Mouse (Mus musculus) left cerebral cortex, postnatal 4 days (tissue): ENCODE measurements around the gene Rtn4rl2. TPM values are rescaled to one million over a fixed set of nuclear protein-coding genes. Genes with fewer than 3 reads are reported as not detected.
A peak's percentile ranks its signal among the peaks of the same experiment; 100 is the strongest.
"Not testable (repeated sequence)": the region's sequence is repeated elsewhere in the genome, so short reads cannot be mapped to it uniquely, and the experiment has no call there.

Source experiments
- DNase-seq: peaks from one replicate; pipeline ENCODE4 v3.0.0-alpha.2; 2022
- intact Hi-C: fragments of 180-260 bp; cut with DNase I; formaldehyde crosslinking; loops from one replicate; pipeline ENCODE4 v1.15.1; 2025
- total RNA-seq, 2 experiments: library from RNA; stranded (reverse); gene quantifications; 2 replicates each; pipeline ENCODE4 v1.2.3; 2021

The Rtn4rl2 gene
- 10 to 100 TPM; 59.4 to 61.6 TPM for total RNA-seq

DNA sequence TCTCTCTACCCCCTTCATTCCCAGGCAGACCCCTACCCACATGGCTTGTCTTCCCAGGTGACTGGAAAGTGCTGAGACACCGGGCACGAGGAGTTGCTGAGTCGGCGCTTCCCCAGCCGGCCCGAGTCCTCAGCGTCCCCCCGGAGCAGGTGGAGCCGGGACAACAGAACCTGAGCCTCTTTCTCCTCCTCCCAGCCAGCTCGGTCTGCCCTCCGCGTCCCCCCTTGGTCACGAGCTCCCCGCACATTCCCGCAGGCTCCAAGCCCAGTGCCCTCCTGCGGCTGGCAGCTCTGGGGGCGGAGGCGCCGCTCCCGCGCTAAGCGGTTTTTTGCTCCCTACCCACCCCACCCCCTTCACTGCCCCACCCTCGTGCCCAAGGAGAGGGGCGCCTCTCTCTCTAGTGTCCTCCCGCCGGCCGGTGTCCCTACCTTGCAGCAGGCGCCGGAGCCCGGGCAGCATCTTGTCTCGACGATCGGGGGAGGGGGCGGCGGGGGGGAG is at the start of gene Rtn4rl2:
Gene Rtn4rl2, minus strand, starts transcription at position 477 of the 498 bp plus-strand sequence.
- peak; percentile 32 for DNase-seq
- intact Hi-C loops: loop anchor here (5.0 kb wide), 1 partner anchor 54 kb away; no protein-coding TSS in a partner anchor

GRCm38 (mm10) chr2:84935065-84935464 is 48.6 kb upstream of the Rtn4rl2 start:
- DNase-seq: no peak
- intact Hi-C loops: no loop called here

- intact Hi-C loops: no loop called here
- no peak for DNase-seq
These were observed 48.1 kb upstream of the Rtn4rl2 start for GRCm38 (mm10) chr2:84934649-84935007.

GRCm38 (mm10) chr2:84933992-84934648 is 47.6 kb upstream of the Rtn4rl2 start:
- intact Hi-C loops: no loop called here
- no peak for DNase-seq

- no peak for DNase-seq
- intact Hi-C loops: no loop called here
These were observed 43.7 kb upstream of the Rtn4rl2 start for GRCm38 (mm10) chr2:84930186-84930585.

DNA sequence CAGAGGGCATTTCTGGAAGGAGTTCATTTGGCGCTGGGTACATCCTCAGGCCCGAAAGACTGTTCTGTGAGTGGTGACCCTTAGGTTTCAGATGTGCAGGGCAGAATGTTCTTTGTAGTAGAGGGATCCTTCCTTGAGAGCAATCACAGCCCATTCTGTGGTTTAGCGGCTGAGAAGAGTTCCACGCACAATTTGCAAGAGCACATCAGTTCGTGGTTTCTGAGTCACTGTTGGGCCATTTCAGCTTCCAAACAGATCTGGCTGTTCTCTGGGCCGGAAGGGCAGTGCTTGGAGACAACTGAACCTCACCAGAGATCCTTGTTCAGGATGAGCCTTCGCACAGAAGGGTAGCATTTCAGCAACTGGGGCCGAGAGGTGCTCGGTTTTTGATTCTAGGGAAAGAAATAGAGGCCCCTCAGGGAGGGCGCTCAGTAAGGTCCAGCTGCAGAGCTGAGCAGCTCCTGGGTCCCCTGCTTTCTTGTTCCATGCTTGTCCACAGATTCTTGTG is 33.1 kb upstream of the Rtn4rl2 start:
- no peak for DNase-seq

DNA sequence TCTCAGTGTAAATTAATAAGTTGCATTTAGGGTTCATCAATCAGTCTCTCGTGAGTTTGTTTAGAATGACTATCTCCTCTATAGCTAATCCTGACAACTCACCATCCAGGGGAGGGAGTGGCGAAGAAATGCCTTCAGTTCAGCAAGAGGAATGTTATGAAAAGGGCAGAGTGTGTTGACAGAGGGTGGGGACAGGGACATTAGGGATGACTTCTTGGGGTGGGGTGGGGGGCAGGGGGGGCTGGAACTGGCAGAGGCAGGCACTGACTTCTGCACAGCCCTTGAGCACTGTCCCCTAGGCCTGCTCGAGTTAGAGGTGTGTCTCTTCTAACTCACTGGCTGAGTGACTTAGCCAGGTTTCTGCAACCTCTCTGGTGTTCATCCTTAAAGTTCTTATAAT is 31.7 kb upstream of the Rtn4rl2 start:
- DNase-seq: no peak
- intact Hi-C loops: no loop called here

More for the DNA sequence above, 33.1 kb upstream of the Rtn4rl2 start:
- intact Hi-C loops: no loop called here

DNA sequence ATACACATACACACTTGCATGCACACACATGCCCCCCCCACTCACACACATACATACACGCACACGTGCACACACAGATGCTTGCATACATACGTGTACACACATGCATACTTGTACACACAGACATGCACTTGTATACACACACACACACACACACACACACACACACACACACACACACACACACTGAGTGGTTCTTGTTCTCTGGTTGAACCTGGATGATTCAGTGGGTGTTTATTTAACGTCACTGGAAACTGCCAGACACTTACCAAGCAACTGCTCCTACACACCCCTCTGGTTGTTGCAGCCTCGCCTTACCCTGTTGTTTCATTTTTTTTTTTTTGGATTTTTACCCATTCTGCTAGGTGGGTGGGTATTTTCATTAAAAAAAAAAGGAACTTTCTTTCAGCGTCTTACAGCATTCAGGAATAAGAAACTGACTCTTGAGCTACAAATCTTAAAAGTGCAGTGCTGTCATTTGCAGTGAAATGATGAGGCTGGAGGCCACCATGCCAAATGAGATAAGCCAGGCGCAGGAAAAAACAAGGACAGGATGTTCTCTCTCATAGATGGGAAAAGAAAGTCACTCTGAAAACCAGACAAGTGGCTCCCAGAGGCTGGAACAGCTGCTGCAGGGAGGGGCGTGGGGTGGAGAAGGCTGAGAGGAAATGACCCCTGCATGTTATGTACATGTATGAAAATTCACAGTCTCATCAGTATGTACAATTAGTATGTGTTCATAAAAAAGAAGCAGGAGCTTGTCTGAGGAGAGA is 30.2 kb upstream of the Rtn4rl2 start:
- intact Hi-C loops: no loop called here
- DNase-seq: no peak

DNA sequence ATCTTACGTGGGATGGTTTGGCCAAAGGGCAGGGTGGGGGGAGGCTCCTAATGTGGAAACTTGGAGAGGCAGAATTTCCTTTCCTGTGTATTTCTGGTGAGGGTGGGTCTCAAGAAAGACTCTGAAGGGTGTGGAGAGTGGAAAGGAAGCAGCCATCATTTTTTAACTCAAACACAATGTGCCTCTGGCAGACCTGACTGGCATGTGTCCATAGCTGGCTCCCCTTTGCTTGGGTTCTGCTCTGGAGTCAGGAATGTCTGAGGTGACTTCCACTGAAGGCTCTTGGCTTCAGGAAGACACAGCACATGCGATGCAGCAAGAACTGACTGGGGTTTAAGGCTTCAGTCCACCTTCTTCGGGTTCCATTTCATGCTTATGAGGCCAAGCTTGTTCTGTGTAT is 28.8 kb upstream of the Rtn4rl2 start:
- no peak for DNase-seq
- intact Hi-C loops: no loop called here

DNA sequence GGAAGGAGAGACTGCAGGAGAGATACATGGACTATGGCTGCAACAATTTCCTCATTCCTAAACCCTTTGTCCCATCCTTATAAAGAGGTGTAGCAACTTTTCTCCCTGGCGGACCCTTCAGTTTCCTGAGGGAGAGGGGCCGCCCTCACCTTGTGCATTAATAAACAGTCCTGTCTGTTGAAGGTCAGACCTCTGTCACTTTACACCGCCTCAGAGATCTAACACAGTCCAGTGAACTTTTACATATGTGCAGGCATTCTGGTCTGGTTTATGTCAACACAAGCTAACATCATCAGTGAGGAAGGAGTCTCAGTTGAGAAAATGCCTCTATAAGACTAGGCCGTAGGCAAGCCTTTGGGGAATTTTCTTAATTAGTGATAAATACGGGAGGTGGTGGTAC is 27.4 kb upstream of the Rtn4rl2 start:
- DNase-seq: no peak
- intact Hi-C loops: no loop called here

DNA sequence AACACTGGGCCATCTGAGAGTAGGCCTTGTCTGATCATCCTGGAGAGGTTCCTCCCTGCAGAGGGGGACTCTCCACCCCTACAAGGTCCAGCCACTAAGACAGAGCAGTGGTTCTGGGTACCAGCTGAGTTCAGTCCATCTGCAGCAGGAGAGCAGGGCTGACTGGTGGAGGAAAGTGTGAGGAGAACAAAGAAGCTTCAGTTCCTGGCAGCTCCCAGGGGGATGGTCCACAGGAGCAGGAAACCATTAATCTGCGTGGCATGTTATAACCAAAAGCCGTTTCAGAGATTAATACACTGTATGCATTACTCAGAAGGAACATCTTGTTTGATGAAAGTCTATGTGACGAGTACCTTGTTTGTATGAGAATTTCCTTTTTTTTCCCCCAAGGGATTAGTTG is 26.2 kb upstream of the Rtn4rl2 start:
- intact Hi-C loops: no loop called here
- no peak for DNase-seq

DNA sequence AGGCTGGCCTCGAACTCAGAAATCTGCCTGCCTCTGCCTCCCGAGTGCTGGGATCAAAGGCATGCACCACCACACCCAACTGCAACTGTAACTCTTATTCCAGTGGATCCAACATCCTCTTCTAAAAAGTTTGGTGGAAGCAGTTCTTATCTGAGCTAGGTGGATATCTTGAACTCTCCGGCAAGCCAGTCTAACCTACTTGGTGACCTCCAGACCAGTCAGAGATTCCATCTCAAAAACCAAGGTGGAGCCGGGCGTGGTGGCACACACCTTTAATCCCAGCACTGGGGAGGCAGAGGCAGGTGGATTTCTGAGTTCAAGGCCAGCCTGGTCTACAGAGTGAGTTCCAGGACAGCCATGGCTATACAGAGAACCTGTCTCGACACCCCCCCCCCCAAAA is 10.2 kb upstream of the Rtn4rl2 start:
- DNase-seq, intact Hi-C loops: not testable (repeated sequence)

GRCm38 (mm10) chr2:84895495-84896198 is 9.1 kb upstream of the Rtn4rl2 start:
- no peak for DNase-seq
- intact Hi-C loops: no loop called here

DNA sequence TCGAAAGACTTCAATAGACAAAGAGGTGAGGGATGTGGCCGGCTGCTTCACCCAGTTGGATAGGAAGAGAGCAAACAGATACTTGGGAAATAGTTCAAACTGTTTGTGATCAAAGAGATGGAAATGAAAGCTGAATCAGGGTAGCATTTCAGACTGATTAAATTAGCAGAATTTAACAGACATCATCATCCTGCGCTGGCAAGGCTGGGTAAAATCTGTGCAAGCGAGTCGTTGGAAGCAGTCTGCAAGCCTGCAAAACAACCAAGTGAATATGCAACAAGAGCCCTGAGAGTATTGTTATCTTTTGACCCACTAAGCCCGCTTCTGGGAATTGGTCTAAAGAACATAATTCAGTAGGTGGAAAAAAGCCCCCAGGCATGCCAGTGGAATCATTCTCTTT is 6.8 kb upstream of the Rtn4rl2 start:
- intact Hi-C loops: no loop called here
- no peak for DNase-seq

DNA sequence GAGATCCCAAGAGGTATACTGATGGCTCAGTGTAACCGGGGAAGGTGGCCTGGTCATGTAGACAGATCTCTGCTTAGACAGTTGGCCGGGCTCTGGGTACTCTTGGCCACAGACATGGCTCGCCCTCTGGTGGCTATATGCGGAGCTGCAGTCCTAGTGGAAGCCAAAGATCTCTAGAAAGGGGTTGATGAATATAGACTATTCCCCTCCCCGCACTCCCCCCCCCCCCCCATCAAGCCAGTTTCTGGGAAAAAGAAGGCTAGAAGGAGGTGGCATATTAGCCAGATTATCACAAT is 3.5 kb upstream of the Rtn4rl2 start:
- intact Hi-C loops: no loop called here
- peak; percentile 85 for DNase-seq

GRCm38 (mm10) chr2:84889316-84890044 is 3.0 kb upstream of the Rtn4rl2 start:
- DNase-seq: no peak
- intact Hi-C loops: loop anchor here (5.0 kb wide), 1 partner anchor 57 kb away; no protein-coding TSS in a partner anchor

- intact Hi-C loops: loop anchor here (5.0 kb wide), 1 partner anchor 56 kb away; no protein-coding TSS in a partner anchor
- peak; percentile 82 for DNase-seq
These were observed 2.3 kb upstream of the Rtn4rl2 start for GRCm38 (mm10) chr2:84888657-84889315.

GRCm38 (mm10) chr2:84887411-84888271 is 1.1 kb upstream of the Rtn4rl2 start:
- intact Hi-C loops: loop anchor here (5.0 kb wide), 1 partner anchor 55 kb away; no protein-coding TSS in a partner anchor
- DNase-seq: peak; percentile 53

GRCm38 (mm10) chr2:84886821-84887281 is 341 bp upstream of the Rtn4rl2 start:
- peak; percentile 62 for DNase-seq
- intact Hi-C loops: loop anchor here (5.0 kb wide), 1 partner anchor 55 kb away; no protein-coding TSS in a partner anchor
